Mouse (Mus musculus) heart, embryonic 14.5 days (tissue): ENCODE data around the gene Rhoa. TPM values are rescaled to one million over a fixed set of nuclear protein-coding genes. Genes with fewer than 3 reads are reported as not detected.

Source experiments
- ATAC-seq: fragments of 200-750 bp; cut with Nextera tagmentation; 2 replicates; pipeline ENCODE4 v1.8.0; 2017; ENCODE audit warnings: low read depth, moderate TSS enrichment; ENCODE audit not compliant: insufficient number of reproducible peaks, insufficient read depth, low FRiP score
- H3K27ac ChIP-seq, 2 experiments: fragments of 200-500 bp in 1 of 2; fragments of 300-500 bp in 1 of 2; sonication (generic) in 1 of 2; replicated peaks in 1 of 2; 2 replicates each; pipeline ENCODE4 v1.5.1; 2012 to 2014; ENCODE audit warnings: low read depth in 2 of 2, low read length in 2 of 2, control low read depth in 1 of 2, mild to moderate bottlenecking in 1 of 2, mixed read lengths in 1 of 2; ENCODE audit not compliant: control insufficient read depth in 1 of 2, insufficient read depth in 1 of 2
- H3K27me3 ChIP-seq: fragments of 300-500 bp; sonication (generic); 2 replicates; pipeline ENCODE4 v1.6.1; 2014; ENCODE audit warnings: mild to moderate bottlenecking, low read length, control low read depth; ENCODE audit not compliant: control insufficient read depth, insufficient read depth
- H3K36me3 ChIP-seq: fragments of 300-500 bp; sonication (generic); 2 replicates; pipeline ENCODE4 v1.6.1; 2014; ENCODE audit warnings: mild to moderate bottlenecking, control low read depth, low read length, mixed read lengths; ENCODE audit not compliant: control insufficient read depth, insufficient read depth
- H3K4me1 ChIP-seq, 2 experiments: fragments of 200-500 bp in 1 of 2; fragments of 300-500 bp in 1 of 2; sonication (generic) in 1 of 2; 2 replicates each; pipeline ENCODE4 v1.6.1; 2012 to 2014; ENCODE audit warnings: low read length in 2 of 2, control low read depth in 1 of 2, mixed read lengths in 1 of 2; ENCODE audit not compliant: control insufficient read depth in 2 of 2, insufficient read depth in 2 of 2
- H3K4me2 ChIP-seq: fragments of 300-500 bp; sonication (generic); 2 replicates; pipeline ENCODE4 v1.6.1; 2014; ENCODE audit warnings: mild to moderate bottlenecking, low read length
- H3K4me3 ChIP-seq, 2 experiments: fragments of 200-500 bp in 1 of 2; fragments of 300-500 bp in 1 of 2; sonication (generic) in 1 of 2; 2 replicates each; pipeline ENCODE4 v1.5.1; 2012 to 2014; ENCODE audit warnings: low read length in 2 of 2, mild to moderate bottlenecking in 2 of 2, control low read depth in 1 of 2, low read depth in 1 of 2, moderate library complexity in 1 of 2; ENCODE audit not compliant: control insufficient read depth in 1 of 2, insufficient read depth in 1 of 2
- H3K9ac ChIP-seq: fragments of 300-500 bp; sonication (generic); 2 replicates; pipeline ENCODE4 v1.6.1; 2014; ENCODE audit warnings: mild to moderate bottlenecking, low read length
- H3K9me3 ChIP-seq: fragments of 300-500 bp; sonication (generic); 2 replicates; pipeline ENCODE4 v1.6.1; 2016; ENCODE audit warnings: low read length, control low read depth; ENCODE audit not compliant: control insufficient read depth
- WGBS: fragments of 180-500 bp; shearing (Covaris S2); extraction: QIAGEN DNeasy Blood & Tissue Kit; methylation state at CpG from one replicate; pipeline ENCODE4 v1.1.7; 2014; 5-methylcytosine and 5-hydroxymethylcytosine counted together
- polyA plus RNA-seq: library from polyadenylated mRNA; unstranded; fragments of >200 nt; fragmentation: Nextera tagmentation; extraction: Ambion mirVana; gene quantifications from 2 replicates; pipeline ENCODE4 v1.2.1, GENCODE M21; 2014

Rhoa gene
- polyA plus RNA-seq, 1 experiment from 2014 or later = 289 TPM

DNA sequence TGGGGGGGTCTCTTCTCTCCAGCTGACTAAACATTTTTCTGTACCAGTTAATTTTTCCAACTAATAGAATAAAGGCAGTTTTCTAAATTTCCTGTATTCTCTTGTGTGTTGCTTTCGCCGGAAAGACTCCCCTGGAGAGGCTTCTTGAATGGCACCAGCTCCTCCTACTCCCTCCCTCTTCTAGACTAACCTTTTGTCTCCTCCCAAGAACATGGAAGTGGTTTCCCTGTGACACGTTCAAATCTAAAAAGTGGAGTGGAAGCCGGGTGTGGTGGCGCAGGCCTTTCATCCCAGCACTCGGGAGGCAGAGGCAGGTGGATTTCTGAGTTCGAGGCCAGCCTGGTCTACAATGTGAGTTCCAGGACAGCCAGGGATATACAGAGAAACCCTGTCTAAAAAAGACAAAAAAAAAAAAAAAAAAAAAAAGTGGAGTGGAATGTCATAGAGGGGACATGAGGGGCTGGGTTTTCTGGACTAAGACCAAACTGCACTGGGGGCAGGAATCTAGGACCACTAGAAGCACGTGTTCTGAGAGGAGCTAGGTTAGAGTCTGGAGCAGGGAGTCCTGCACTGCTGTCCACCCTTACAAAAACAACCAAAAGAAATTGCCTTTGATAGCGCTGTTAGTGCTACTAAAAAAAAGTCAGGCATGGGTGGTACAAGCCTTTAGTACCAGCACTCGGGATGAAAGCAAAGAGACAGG, 32.1 kb downstream of the Rhoa start:
- WGBS = 68% methylated on average over 10 of the region's 10 CpGs
- H3K4me1 ChIP-seq = peaks cover 11 to 25% of the 10 kb centered on the region in 2 experiments
- H3K4me3 ChIP-seq = peak overlapping the region in 1 of 2 experiments; percentile 56; a peak in 1 of 4 replicates
- no peak for ATAC-seq
- H3K36me3 ChIP-seq = peaks cover 46% of the 10 kb centered on the region
- peak overlapping the region; percentile 87 to 92 for H3K27ac ChIP-seq
- H3K27me3 ChIP-seq = no peaks in the 10 kb centered on the region
- no peaks in the 10 kb centered on the region for H3K9me3 ChIP-seq
- H3K9ac ChIP-seq = peak overlapping the region; percentile 80; the same call in 1 of the 2 replicates
- peak overlapping the region; percentile 92 for H3K4me2 ChIP-seq

DNA sequence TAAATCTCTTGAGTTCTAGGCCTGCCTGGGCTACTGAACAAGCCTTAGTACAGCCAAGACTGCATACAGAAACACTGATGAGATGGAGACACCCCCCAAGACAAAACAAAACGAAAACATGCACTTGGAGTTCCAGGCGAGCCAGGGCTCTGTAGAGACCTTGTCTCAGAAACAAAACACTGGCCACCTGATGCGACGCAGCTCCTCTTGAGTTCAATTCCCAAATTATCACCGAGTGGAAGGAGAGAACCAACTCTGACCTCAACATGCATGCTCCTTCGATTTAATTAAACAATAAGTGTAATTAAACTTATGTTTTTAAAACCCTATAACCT, 32.6 kb downstream of the Rhoa start:
- Histone ChIP-seq H3K36me3 (peaks cover 40% of the 10 kb centered on the region), H3K9me3 (no peaks in the 10 kb centered on the region), H3K9ac (peak overlapping the region; percentile 80), H3K4me1 (peaks cover 11 to 25% of the 10 kb centered on the region in 2 experiments), H3K4me3 (peak overlapping the region in 1 of 2 experiments; percentile 56; a peak in 3 of 4 replicates), H3K27ac (peak overlapping the region; percentile 87 to 92), H3K27me3 (no peaks in the 10 kb centered on the region), H3K4me2 (peak overlapping the region; percentile 92)
- 22% methylated on average over 6 of the region's 6 CpGs for WGBS
- no peak for ATAC-seq

DNA sequence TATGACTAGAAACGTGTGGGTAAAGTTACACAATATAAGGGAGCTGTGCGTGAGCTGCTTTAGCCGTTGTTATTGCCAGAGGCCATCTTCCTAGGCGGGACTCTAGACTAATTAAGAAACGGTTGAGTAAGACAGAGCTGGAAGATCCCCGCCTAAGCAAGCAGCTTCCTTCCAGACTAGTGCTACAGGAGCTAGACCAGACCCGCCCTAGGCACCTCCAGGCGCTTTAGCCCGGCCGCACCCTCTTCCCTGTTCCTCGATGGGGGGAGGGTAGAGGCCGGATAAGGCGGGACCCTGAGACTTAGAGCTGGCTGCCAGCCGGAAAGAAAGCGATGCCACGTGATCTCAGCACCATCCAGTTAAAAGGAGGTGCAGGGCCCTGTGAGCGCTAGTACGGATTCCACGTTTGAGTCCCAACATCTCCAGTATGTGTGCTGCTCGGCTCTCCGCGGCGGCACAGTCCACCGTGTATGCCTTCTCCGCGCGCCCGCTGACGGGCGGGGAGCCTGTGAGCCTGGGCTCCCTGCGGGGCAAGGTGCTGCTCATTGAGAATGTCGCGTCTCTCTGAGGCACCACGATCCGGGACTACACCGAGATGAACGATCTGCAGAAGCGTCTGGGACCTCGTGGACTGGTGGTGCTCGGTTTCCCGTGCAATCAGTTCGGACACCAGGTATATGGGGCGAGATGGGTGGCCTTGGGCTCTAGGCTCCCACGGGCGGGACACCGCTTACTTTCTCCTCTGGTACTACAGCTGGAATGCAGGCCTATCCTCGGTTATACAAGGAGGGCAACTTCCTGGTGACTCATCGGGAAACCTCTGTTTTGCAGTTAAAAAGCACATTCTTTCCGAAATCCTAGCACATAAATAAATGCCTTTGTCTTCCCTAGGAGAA, 33.2 kb downstream of the Rhoa start, which contains the start of gene Gpx1:
TSS of gene Gpx1 (plus strand) at position 18 of the 896 bp plus-strand sequence.
- H3K4me1 ChIP-seq = peaks cover 11 to 25% of the 10 kb centered on the region in 2 experiments
- under 1% methylated on average over 49 of the region's 49 CpGs for WGBS
- no peaks in the 10 kb centered on the region for H3K27me3 ChIP-seq
- ATAC-seq = peak; percentile 94
- H3K4me3 ChIP-seq = peak within 1 kb of the TSS; percentile 56 to 60
- H3K9me3 ChIP-seq = no peaks in the 10 kb centered on the region
- H3K36me3 ChIP-seq = peaks cover 34% of the 10 kb centered on the region
- peak within 1 kb of the TSS; percentile 87 to 92 for H3K27ac ChIP-seq
- peak within 1 kb of the TSS; percentile 92 for H3K4me2 ChIP-seq
- peak within 1 kb of the TSS; percentile 80 for H3K9ac ChIP-seq

DNA sequence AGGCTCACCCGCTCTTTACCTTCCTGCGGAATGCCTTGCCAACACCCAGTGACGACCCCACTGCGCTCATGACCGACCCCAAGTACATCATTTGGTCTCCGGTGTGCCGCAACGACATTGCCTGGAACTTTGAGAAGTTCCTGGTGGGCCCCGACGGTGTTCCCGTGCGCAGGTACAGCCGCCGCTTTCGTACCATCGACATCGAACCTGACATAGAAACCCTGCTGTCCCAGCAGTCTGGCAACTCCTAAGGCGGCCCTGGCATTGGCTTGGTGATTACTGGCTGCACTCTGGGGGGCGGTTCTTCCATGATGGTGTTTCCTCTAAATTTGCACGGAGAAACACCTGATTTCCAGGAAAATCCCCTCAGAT, 33.9 kb downstream of the Rhoa start:
- WGBS = 8% methylated on average over 20 of the region's 20 CpGs
- H3K27me3 ChIP-seq = no peaks in the 10 kb centered on the region
- H3K9me3 ChIP-seq = no peaks in the 10 kb centered on the region
- ATAC-seq = no peak
- peak overlapping the region; percentile 92 for H3K4me2 ChIP-seq
- H3K4me3 ChIP-seq = peak overlapping the region; percentile 56 to 60
- H3K27ac ChIP-seq = peak overlapping the region; percentile 87 to 92
- H3K36me3 ChIP-seq = peaks cover 27% of the 10 kb centered on the region
- peak overlapping the region; percentile 80 for H3K9ac ChIP-seq
- peaks cover 11 to 25% of the 10 kb centered on the region in 2 experiments for H3K4me1 ChIP-seq

DNA sequence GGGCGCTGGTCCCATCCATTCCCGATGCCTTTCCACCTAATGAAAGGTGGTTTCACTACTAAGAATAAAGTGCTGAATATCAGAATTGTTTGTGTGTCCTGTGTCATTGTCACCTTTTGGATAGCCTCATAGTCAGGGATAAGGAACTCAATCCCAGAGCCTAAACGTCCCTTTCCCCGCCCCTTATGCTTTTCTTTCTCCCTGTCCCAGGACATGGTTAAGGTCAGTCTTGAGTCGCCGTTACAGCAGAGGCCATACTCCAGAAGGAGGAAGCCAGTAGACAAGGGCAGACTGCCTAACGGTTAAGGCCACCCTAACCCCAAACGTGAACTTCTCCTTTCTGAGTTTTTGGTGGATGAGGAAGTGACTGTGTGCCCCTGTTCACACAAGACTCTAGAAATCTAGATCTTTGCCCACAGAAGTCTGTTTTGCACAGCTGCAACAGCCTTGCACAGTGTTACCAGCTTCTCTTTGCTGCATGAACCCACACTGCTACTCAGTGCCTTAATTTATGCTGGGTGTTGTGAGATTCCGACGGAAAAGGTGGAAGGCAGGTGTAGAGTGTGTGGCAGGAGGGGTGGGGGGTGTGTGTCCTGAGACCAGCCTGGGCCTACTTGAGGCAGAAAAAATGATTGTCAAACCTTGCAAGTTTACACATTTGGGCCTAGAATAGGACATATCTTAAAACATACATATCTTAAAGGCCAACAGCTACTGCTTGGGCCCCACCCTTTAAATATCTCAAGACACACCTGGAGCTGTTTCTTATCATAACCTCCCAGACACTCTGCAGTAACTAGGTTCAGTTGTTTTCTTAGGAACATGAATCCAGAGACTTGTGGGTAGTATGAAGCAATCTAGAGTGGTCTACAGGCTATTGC, 34.6 kb downstream of the Rhoa start:
- peak overlapping the region; percentile 56 to 60 for H3K4me3 ChIP-seq
- 50% methylated on average over 10 of the region's 10 CpGs for WGBS
- H3K4me2 ChIP-seq = peak overlapping the region; percentile 92
- no peaks in the 10 kb centered on the region for H3K27me3 ChIP-seq
- no peaks in the 10 kb centered on the region for H3K9me3 ChIP-seq
- H3K27ac ChIP-seq = peak overlapping the region; percentile 51 to 92
- peaks cover 21% of the 10 kb centered on the region for H3K36me3 ChIP-seq
- ATAC-seq = no peak
- H3K4me1 ChIP-seq = peaks cover 11 to 25% of the 10 kb centered on the region in 2 experiments
- H3K9ac ChIP-seq = peak overlapping the region; percentile 80

DNA sequence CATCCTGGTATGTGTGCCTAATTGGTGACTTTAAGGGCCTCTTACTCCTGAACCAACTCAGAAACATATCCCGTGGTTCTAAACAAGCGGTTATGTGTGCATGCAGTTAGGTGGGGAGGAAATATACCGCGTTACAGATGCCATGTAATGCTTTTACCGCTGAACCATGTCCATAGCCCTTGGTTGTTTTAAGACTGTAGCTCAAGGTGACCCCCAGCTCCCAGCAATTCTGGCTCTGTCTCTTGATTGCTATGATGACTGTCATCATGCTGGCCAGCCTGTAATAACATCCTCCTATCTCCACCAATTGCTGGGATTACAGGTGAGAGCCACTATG, 35.2 kb downstream of the Rhoa start:
- Histone ChIP-seq H3K36me3 (peaks cover 15% of the 10 kb centered on the region), H3K4me3 (peak overlapping the region in 1 of 2 experiments; percentile 56; a peak in 1 of 4 replicates), H3K9ac (peak overlapping the region; percentile 34; the same call in 1 of the 2 replicates), H3K27ac (peak overlapping the region; percentile 44 to 51; a peak in 3 of 4 replicates), H3K9me3 (no peaks in the 10 kb centered on the region), H3K27me3 (no peaks in the 10 kb centered on the region), H3K4me2 (peak overlapping the region; percentile 92), H3K4me1 (peaks cover 11 to 25% of the 10 kb centered on the region in 2 experiments)
- 85% methylated on average over 5 of the region's 5 CpGs for WGBS
- no peak for ATAC-seq

DNA sequence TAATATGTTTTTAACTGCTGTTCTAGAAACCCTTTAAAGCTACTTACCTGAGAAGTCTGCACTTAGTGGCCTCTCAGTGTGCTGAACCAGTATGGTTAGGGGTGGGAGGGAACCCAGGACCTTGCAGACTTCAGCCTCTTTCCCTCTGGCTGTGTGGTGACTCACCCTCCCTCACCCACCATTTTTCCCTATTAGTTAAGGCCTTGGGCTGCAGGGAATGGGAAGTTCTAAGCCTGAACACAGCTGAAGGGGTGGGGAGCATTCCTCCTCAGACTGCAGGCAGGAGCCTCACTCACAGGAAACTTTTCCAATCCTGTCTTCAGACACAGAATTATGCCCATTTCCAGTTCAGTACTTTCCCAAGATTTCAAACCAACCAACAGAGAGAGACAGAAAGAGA, 35.9 kb downstream of the Rhoa start:
- no peak overlapping the region for H3K9ac ChIP-seq
- peaks cover 11 to 25% of the 10 kb centered on the region in 2 experiments for H3K4me1 ChIP-seq
- no peaks in the 10 kb centered on the region for H3K27me3 ChIP-seq
- H3K4me3 ChIP-seq = no peak overlapping the region
- H3K4me2 ChIP-seq = 0 out of 2 replicates have a peak overlapping the region, but pooled peaks have one; percentile 92
- no peak for ATAC-seq
- H3K27ac ChIP-seq = peak overlapping the region in 1 of 2 experiments; percentile 6; a peak in 2 of 4 replicates
- H3K36me3 ChIP-seq = peaks cover 10% of the 10 kb centered on the region
- H3K9me3 ChIP-seq = no peaks in the 10 kb centered on the region
